Mouse (Mus musculus) bone marrow, adult 2 months (tissue): ENCODE results near the gene Rbm8a2. TPM values are rescaled to one million over a fixed set of nuclear protein-coding genes. Genes with fewer than 3 reads are reported as not detected.

Source experiments
- H3K27ac ChIP-seq: fragments of 200-500 bp; 2 replicates; pipeline ENCODE4 v1.5.1; 2012; ENCODE audit warnings: low read depth, mild to moderate bottlenecking, control low read depth, inconsistent platforms, low read length; ENCODE audit not compliant: control insufficient read depth, poor library complexity, insufficient read depth
- H3K4me1 ChIP-seq: fragments of 200-500 bp; 2 replicates; pipeline ENCODE4 v1.6.1; 2011; ENCODE audit warnings: low read length; ENCODE audit not compliant: control insufficient read depth, insufficient read depth
- H3K4me3 ChIP-seq: fragments of 200-500 bp; replicated peaks from 2 replicates; pipeline ENCODE3; 2011; ENCODE audit warnings: mild to moderate bottlenecking, low read depth, low read length, control low read depth; ENCODE audit not compliant: control insufficient read depth
- CTCF ChIP-seq: fragments of 200-500 bp; IDR thresholded peaks from 2 replicates; pipeline ENCODE4 v1.5.1; 2011; ENCODE audit warnings: low read length, control low read depth; ENCODE audit not compliant: control insufficient read depth, insufficient read depth
- POLR2A ChIP-seq: fragments of 200-500 bp; IDR thresholded peaks from 2 replicates; pipeline ENCODE4 v1.6.1; 2011; ENCODE audit warnings: low read depth, mild to moderate bottlenecking, control low read depth, low read length, borderline replicate concordance; ENCODE audit not compliant: control insufficient read depth
- WGBS: fragments of 180-500 bp; shearing (Covaris S2); methylation state at CpG from one replicate; pipeline ENCODE4 v1.1.7; 2018; 5-methylcytosine and 5-hydroxymethylcytosine counted together
- polyA plus RNA-seq: library from polyadenylated mRNA; stranded (reverse); fragments of >200 nt; gene quantifications from 2 replicates; pipeline ENCODE4 v1.2.4, GENCODE M21; 2011; ENCODE audit warnings: low replicate concordance; ENCODE audit not compliant: missing spikeins, insufficient read depth, insufficient read length

Gene Rbm8a2
- polyA plus RNA-seq, 1 experiment, result not detected

- 81% methylated on average over 3 of the region's 3 CpGs for whole genome bisulfite sequencing
- Histone ChIP-seq H3K4me1 (no peaks in the 10 kb centered on the region), H3K4me3 (no peak overlapping the region), H3K27ac (no peak overlapping the region)
- no peak for TF ChIP-seq CTCF
- TF ChIP-seq POLR2A, result no peak
These were observed 28.5 kb downstream of the Rbm8a2 start for GRCm38 (mm10) chr1:175950421-175950820.

GRCm38 (mm10) chr1:175946718-175947315 lies 32.1 kb downstream of the Rbm8a2 start:
- WGBS, result 65% methylated on average over 4 of the region's 4 CpGs
- no peak for TF ChIP-seq POLR2A
- TF ChIP-seq CTCF, result no peak
- H3K4me1 ChIP-seq, result no peaks in the 10 kb centered on the region
- no peak overlapping the region for H3K4me3 ChIP-seq
- H3K27ac ChIP-seq, result no peak overlapping the region

- H3K4me1 ChIP-seq, result no peaks in the 10 kb centered on the region
- H3K4me3 ChIP-seq, result no peak overlapping the region
- 84% methylated on average over 7 of the region's 7 CpGs for WGBS
- TF ChIP-seq POLR2A (no peak), CTCF (no peak)
- H3K27ac ChIP-seq, result no peak overlapping the region
These were observed 35.7 kb downstream of the Rbm8a2 start for GRCm38 (mm10) chr1:175943168-175943567.

GRCm38 (mm10) chr1:175938731-175939130 lies 40.2 kb downstream of the Rbm8a2 start:
- Histone ChIP-seq H3K4me1 (no peaks in the 10 kb centered on the region), H3K4me3 (no peak overlapping the region), H3K27ac (no peak overlapping the region)
- WGBS, result 73% methylated on average over 3 of the region's 3 CpGs
- TF ChIP-seq CTCF (no peak), POLR2A (no peak)

GRCm38 (mm10) chr1:175936282-175936737 lies 42.6 kb downstream of the Rbm8a2 start:
- H3K4me3 ChIP-seq, result no peak overlapping the region
- 12% methylated on average over 11 of the region's 11 CpGs for WGBS
- no peaks in the 10 kb centered on the region for H3K4me1 ChIP-seq
- no peak for TF ChIP-seq POLR2A
- no peak for TF ChIP-seq CTCF
- H3K27ac ChIP-seq, result no peak overlapping the region

GRCm38 (mm10) chr1:175931391-175931790 lies 47.5 kb downstream of the Rbm8a2 start:
- no peaks in the 10 kb centered on the region for H3K4me1 ChIP-seq
- TF ChIP-seq POLR2A (no peak), CTCF (no peak)
- H3K27ac ChIP-seq, result no peak overlapping the region
- H3K4me3 ChIP-seq, result no peak overlapping the region
- WGBS, result 88% methylated on average over 5 of the region's 5 CpGs

Other genes with a start within 250 kb of the Rbm8a2 start
- gene Exo1, start 98.5 kb downstream of the Rbm8a2 start, polyA plus RNA-seq, result 18.2 and 23.0 TPM in 2 replicates
- not detected in 2 replicates for gene Gm38100, start 58.8 kb downstream of the Rbm8a2 start, polyA plus RNA-seq